Mouse (Mus musculus) cortical plate, adult 2 months (tissue): ENCODE measurements around the gene Naa15.

Source experiments
- CTCF ChIP-seq: fragments of 200-500 bp; IDR thresholded peaks from 2 replicates; pipeline ENCODE4 v1.5.1; 2011; ENCODE audit warnings: mild to moderate bottlenecking, control low read depth, low read length; ENCODE audit not compliant: insufficient read depth; ENCODE audit errors: extremely low read depth
- POLR2A ChIP-seq: fragments of 200-500 bp; IDR thresholded peaks from 2 replicates; pipeline ENCODE4 v1.6.1; 2011; ENCODE audit warnings: mild to moderate bottlenecking, low read length, control low read depth; ENCODE audit not compliant: insufficient read depth; ENCODE audit errors: extremely low read depth

DNA sequence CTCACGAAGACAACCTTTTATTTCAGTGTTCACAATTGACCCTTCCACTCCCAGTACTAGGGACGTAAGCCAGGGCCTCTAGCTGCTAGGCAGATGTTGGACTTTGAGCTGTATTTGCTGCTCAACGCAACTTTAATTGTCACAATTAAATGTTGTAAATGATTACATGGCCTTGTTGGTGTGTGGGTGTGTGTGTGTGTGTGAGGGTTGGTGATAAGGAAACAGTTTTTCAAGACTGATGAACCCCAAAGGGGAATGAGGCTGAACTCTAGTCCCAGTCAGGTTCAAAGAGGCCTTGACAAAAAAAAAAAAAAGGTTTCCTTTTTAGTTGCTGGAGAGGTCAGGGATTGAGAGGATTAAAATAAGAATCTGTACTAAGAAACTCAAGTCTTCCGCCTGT lies 102.5 kb downstream of the Naa15 start:
- TF ChIP-seq CTCF, result no peak
- TF ChIP-seq POLR2A, result no peak
